Mouse (Mus musculus) left cerebral cortex, adult 2 months (tissue): ENCODE measurements around the gene Olfr56. TPM values are rescaled to one million over a fixed set of nuclear protein-coding genes. Genes with fewer than 3 reads are reported as not detected.

ENCODE experiments used
- DNase-seq, 2 experiments: peaks; one replicate each; pipeline ENCODE4 v3.0.0; 2021 to 2022; ENCODE audit warnings: low spot score in 2 of 2, mixed read lengths in 1 of 2; ENCODE audit errors: extremely low spot score in 1 of 2
- H3K27ac ChIP-seq: fragments of 200-600 bp; 2 replicates; pipeline ENCODE4 v1.8.1; 2022
- H3K4me3 ChIP-seq: fragments of 200-600 bp; 2 replicates; pipeline ENCODE4 v1.8.1; 2022
- CTCF ChIP-seq: fragments of 200-600 bp; IDR thresholded peaks from 2 replicates; pipeline ENCODE4 v1.8.1; 2022; ENCODE audit warnings: antibody characterized with exemption, mild to moderate bottlenecking, moderate library complexity
- intact Hi-C: fragments of 180-260 bp; cut with DNase I; formaldehyde crosslinking; loops from one replicate; pipeline ENCODE4 v1.15.1; 2025
- total RNA-seq, 2 experiments: library from RNA; stranded (reverse); gene quantifications; 2 replicates each; pipeline ENCODE4 v1.2.3; 2021

Olfr56 gene
- total RNA-seq, 2 experiments from 2014 or later = not detected

GRCm38 (mm10) chr11:49078719-49079118, 100.0 kb downstream of the Olfr56 start:
- no peak for DNase-seq
- no peak for TF ChIP-seq CTCF
- no peak overlapping the region for H3K27ac ChIP-seq
- no peak overlapping the region for H3K4me3 ChIP-seq
- intact Hi-C loops = loop anchor here (1.0 kb wide), 1 partner anchor 156 kb away; no protein-coding TSS in a partner anchor

- no peak for DNase-seq
- no peak overlapping the region for H3K4me3 ChIP-seq
- no peak overlapping the region for H3K27ac ChIP-seq
- no peak for TF ChIP-seq CTCF
- intact Hi-C loops = no loop called here
Measured at GRCm38 (mm10) chr11:49080636-49081035, 101.9 kb downstream of the Olfr56 start.

- TF ChIP-seq CTCF = no peak
- Histone ChIP-seq H3K27ac (no peak overlapping the region; the same call in 1 of the 2 replicates), H3K4me3 (no peak overlapping the region)
- intact Hi-C loops = no loop called here
- no peak for DNase-seq
Measured at GRCm38 (mm10) chr11:49081356-49081755, 102.7 kb downstream of the Olfr56 start.

GRCm38 (mm10) chr11:49081886-49082285, 103.2 kb downstream of the Olfr56 start:
- H3K4me3 ChIP-seq = no peak overlapping the region
- intact Hi-C loops = no loop called here
- TF ChIP-seq CTCF = no peak
- no peak for DNase-seq
- peak overlapping the region; percentile 1; the same call in 1 of the 2 replicates for H3K27ac ChIP-seq

- intact Hi-C loops = no loop called here
- no peak overlapping the region for H3K4me3 ChIP-seq
- TF ChIP-seq CTCF = no peak
- no peak for DNase-seq
- H3K27ac ChIP-seq = no peak overlapping the region
Measured at GRCm38 (mm10) chr11:49083146-49083545, 104.5 kb downstream of the Olfr56 start.

- Histone ChIP-seq H3K4me3 (no peak overlapping the region), H3K27ac (no peak overlapping the region)
- intact Hi-C loops = no loop called here
- DNase-seq = no peak
- TF ChIP-seq CTCF = no peak
Measured at GRCm38 (mm10) chr11:49083808-49084207, 105.1 kb downstream of the Olfr56 start.

- DNase-seq = no peak
- no peak overlapping the region for H3K27ac ChIP-seq
- TF ChIP-seq CTCF = no peak
- no peak overlapping the region for H3K4me3 ChIP-seq
- intact Hi-C loops = no loop called here
Measured at GRCm38 (mm10) chr11:49084385-49084784, 105.7 kb downstream of the Olfr56 start.

GRCm38 (mm10) chr11:49084875-49085274, 106.2 kb downstream of the Olfr56 start:
- peak; percentile 5 for TF ChIP-seq CTCF
- no peak overlapping the region for H3K4me3 ChIP-seq
- DNase-seq = no peak
- intact Hi-C loops = no loop called here
- H3K27ac ChIP-seq = no peak overlapping the region

GRCm38 (mm10) chr11:49086858-49087361, 108.2 kb downstream of the Olfr56 start:
- no peak overlapping the region for H3K27ac ChIP-seq
- TF ChIP-seq CTCF = no peak
- DNase-seq = no peak
- H3K4me3 ChIP-seq = no peak overlapping the region
- intact Hi-C loops = no loop called here

GRCm38 (mm10) chr11:49087830-49088616, 109.3 kb downstream of the Olfr56 start:
- no peak overlapping the region for H3K4me3 ChIP-seq
- intact Hi-C loops = no loop called here
- DNase-seq = no peak
- no peak overlapping the region for H3K27ac ChIP-seq
- TF ChIP-seq CTCF = no peak

- intact Hi-C loops = no loop called here
Measured at GRCm38 (mm10) chr11:49088990-49089652, 110.4 kb downstream of the Olfr56 start.

GRCm38 (mm10) chr11:49089735-49090507, 111.2 kb downstream of the Olfr56 start:
- intact Hi-C loops = no loop called here
- TF ChIP-seq CTCF = no peak

More at GRCm38 (mm10) chr11:49088990-49089652, 110.4 kb downstream of the Olfr56 start:
- TF ChIP-seq CTCF = no peak
- H3K27ac ChIP-seq = no peak overlapping the region
- H3K4me3 ChIP-seq = no peak overlapping the region
- no peak for DNase-seq

More at GRCm38 (mm10) chr11:49089735-49090507, 111.2 kb downstream of the Olfr56 start:
- Histone ChIP-seq H3K4me3 (no peak overlapping the region), H3K27ac (no peak overlapping the region)
- DNase-seq = no peak
